Mouse (Mus musculus) CH12.LX (cell line): ENCODE measurements at regions not wholly inside any gene's neighbourhood (a gene's known extent, or its start where the extent isn't known, plus 50 kb on each side); places are given as distances from the start of the nearest gene placed in this dataset.

Experiments used
- DNase-seq: peaks from one replicate; pipeline ENCODE4 v3.0.0-alpha.2; 2013; ENCODE audit errors: extremely low read depth
- H3K27ac ChIP-seq: 2 replicates; pipeline ENCODE4 v1.5.1; 2012; ENCODE audit warnings: low read depth, mild to moderate bottlenecking, control low read depth, moderate library complexity; ENCODE audit not compliant: insufficient read depth
- H3K27me3 ChIP-seq: replicated peaks from 2 replicates; pipeline ENCODE3; 2012; ENCODE audit warnings: inconsistent platforms
- H3K36me3 ChIP-seq, 2 experiments: replicated peaks in 1 of 2; 2 replicates each; pipeline versions ENCODE3 to v1.6.1; 2012; ENCODE audit warnings: inconsistent platforms in 1 of 2, low read length in 1 of 2, mild to moderate bottlenecking in 1 of 2, mixed read lengths in 1 of 2, moderate library complexity in 1 of 2; ENCODE audit not compliant: control insufficient read depth in 1 of 2, insufficient read depth in 1 of 2
- H3K4me1 ChIP-seq, 2 experiments: 2 replicates each; pipeline ENCODE4 v1.6.1; 2012; ENCODE audit warnings: inconsistent platforms in 1 of 2, moderate library complexity in 1 of 2; ENCODE audit not compliant: insufficient read depth in 2 of 2, control insufficient read depth in 1 of 2
- H3K4me2 ChIP-seq: 2 replicates; pipeline ENCODE4 v1.6.1; 2012; ENCODE audit warnings: low read depth, mild to moderate bottlenecking, control low read depth; ENCODE audit not compliant: poor library complexity, insufficient read depth, severe bottlenecking
- H3K4me3 ChIP-seq, 3 experiments: fragments of 150-350 bp in 1 of 3; sonication (generic) in 1 of 3; replicated peaks in 1 of 3; 2 replicates each; pipeline versions ENCODE3 to v1.5.1; 2011 to 2012; ENCODE audit warnings: low read depth in 2 of 3, low read length in 2 of 3, mild to moderate bottlenecking in 2 of 3, moderate library complexity in 2 of 3, control low read depth in 1 of 3, improper control_type of control experiment in 1 of 3, inconsistent platforms in 1 of 3, mixed read lengths in 1 of 3; ENCODE audit not compliant: poor library complexity in 1 of 3
- H3K79me2 ChIP-seq: replicated peaks from 2 replicates; pipeline ENCODE4 v1.6.1; 2012; ENCODE audit warnings: mild to moderate bottlenecking, moderate library complexity; ENCODE audit not compliant: control insufficient read depth, poor library complexity, insufficient read depth, severe bottlenecking; ENCODE audit errors: extremely low read depth
- H3K9ac ChIP-seq: 2 replicates; pipeline ENCODE4 v1.6.1; 2012; ENCODE audit warnings: low read depth, mild to moderate bottlenecking, control low read depth, moderate library complexity; ENCODE audit not compliant: insufficient read depth
- H3K9me3 ChIP-seq: replicated peaks from 2 replicates; pipeline ENCODE3; 2012; ENCODE audit warnings: low read length, inconsistent platforms, mixed read lengths
- BHLHE40 ChIP-seq: IDR thresholded peaks from 2 replicates; pipeline ENCODE4 v1.6.1; 2011; ENCODE audit warnings: mild to moderate bottlenecking, low read depth, low read length, improper control_type of control experiment
- CHD1 ChIP-seq: IDR thresholded peaks from 2 replicates; pipeline ENCODE4 v1.6.1; 2012; ENCODE audit warnings: low read depth, low read length, improper control_type of control experiment, inconsistent platforms
- CHD2 ChIP-seq: IDR thresholded peaks from 2 replicates; pipeline ENCODE4 v1.6.1; 2011; ENCODE audit warnings: low read length, improper control_type of control experiment
- CTCF ChIP-seq, 2 experiments: IDR thresholded peaks in 1 of 2; conservative IDR thresholded peaks in 1 of 2; 2 replicates each; pipeline ENCODE4 v1.5.1; 2011 to 2012; ENCODE audit warnings: low read depth in 2 of 2, low read length in 2 of 2, improper control_type of control experiment in 1 of 2, inconsistent platforms in 1 of 2, mild to moderate bottlenecking in 1 of 2, moderate library complexity in 1 of 2
- E2F4 ChIP-seq: IDR thresholded peaks from 2 replicates; pipeline ENCODE4 v1.6.1; 2011; ENCODE audit warnings: low read depth, low read length, improper control_type of control experiment; ENCODE audit not compliant: insufficient replicate concordance
- ELF1 ChIP-seq: IDR thresholded peaks from 2 replicates; pipeline ENCODE4 v1.6.1; 2014; ENCODE audit warnings: low read depth, mild to moderate bottlenecking, inconsistent platforms, low read length, improper control_type of control experiment
- EP300 ChIP-seq: IDR thresholded peaks from 2 replicates; pipeline ENCODE4 v1.6.1; 2011; ENCODE audit warnings: low read length, improper control_type of control experiment
- GABPA ChIP-seq: IDR thresholded peaks from 2 replicates; pipeline ENCODE4 v1.6.1; 2012; ENCODE audit warnings: low read depth, low read length, improper control_type of control experiment, inconsistent platforms; ENCODE audit not compliant: insufficient replicate concordance
- HCFC1 ChIP-seq: IDR thresholded peaks from 2 replicates; pipeline ENCODE4 v1.6.1; 2012; ENCODE audit warnings: low read depth, mild to moderate bottlenecking, inconsistent platforms, low read length, improper control_type of control experiment
- JUND ChIP-seq: conservative IDR thresholded peaks from 2 replicates; pipeline ENCODE4 v1.6.1; 2011; ENCODE audit warnings: low read depth, low read length, improper control_type of control experiment
- KAT2A ChIP-seq: IDR thresholded peaks from 2 replicates; pipeline ENCODE4 v1.6.1; 2012; ENCODE audit warnings: low read length, improper control_type of control experiment, inconsistent platforms; ENCODE audit not compliant: insufficient replicate concordance
- MAFK ChIP-seq: IDR thresholded peaks from 2 replicates; pipeline ENCODE4 v1.6.1; 2011; ENCODE audit warnings: low read length, improper control_type of control experiment; ENCODE audit not compliant: insufficient replicate concordance
- MAX ChIP-seq: IDR thresholded peaks from 2 replicates; pipeline ENCODE4 v1.6.1; 2011; ENCODE audit warnings: low read length, improper control_type of control experiment
- MAZ ChIP-seq: IDR thresholded peaks from 2 replicates; pipeline ENCODE4 v1.6.1; 2012; ENCODE audit warnings: low read depth, mild to moderate bottlenecking, inconsistent platforms, low read length, improper control_type of control experiment, moderate library complexity
- MEF2A ChIP-seq: IDR thresholded peaks from 2 replicates; pipeline ENCODE4 v1.6.1; 2014; ENCODE audit warnings: low read depth, mild to moderate bottlenecking, inconsistent platforms, low read length, improper control_type of control experiment, borderline replicate concordance
- MXI1 ChIP-seq: IDR thresholded peaks from 2 replicates; pipeline ENCODE4 v1.6.1; 2011; ENCODE audit warnings: mild to moderate bottlenecking, low read depth, low read length, improper control_type of control experiment
- MYC ChIP-seq: IDR thresholded peaks from 2 replicates; pipeline ENCODE4 v1.6.1; 2011; ENCODE audit warnings: low read depth, mild to moderate bottlenecking, improper control_type of control experiment, low read length
- NELFE ChIP-seq: IDR thresholded peaks from 2 replicates; pipeline ENCODE4 v1.6.1; 2011; ENCODE audit warnings: low read depth, low read length, improper control_type of control experiment
- NRF1 ChIP-seq: IDR thresholded peaks from 2 replicates; pipeline ENCODE4 v1.6.1; 2014; ENCODE audit warnings: low read depth, mild to moderate bottlenecking, inconsistent platforms, low read length, improper control_type of control experiment, moderate library complexity
- PAX5 ChIP-seq: IDR thresholded peaks from 2 replicates; pipeline ENCODE4 v1.6.1; 2012; ENCODE audit warnings: low read length, inconsistent platforms, mixed read lengths
- POLR2A ChIP-seq: IDR thresholded peaks from 2 replicates; pipeline ENCODE4 v1.6.1; 2011; ENCODE audit warnings: low read depth, mild to moderate bottlenecking, improper control_type of control experiment, low read length
- RAD21 ChIP-seq: IDR thresholded peaks from 2 replicates; pipeline ENCODE4 v1.6.1; 2011; ENCODE audit warnings: low read depth, mild to moderate bottlenecking, low read length, improper control_type of control experiment, moderate library complexity
- RCOR1 ChIP-seq: conservative IDR thresholded peaks from 2 replicates; pipeline ENCODE4 v1.6.1; 2012; ENCODE audit warnings: low read depth, mild to moderate bottlenecking, inconsistent platforms, low read length, improper control_type of control experiment
- SIN3A ChIP-seq: IDR thresholded peaks from 2 replicates; pipeline ENCODE4 v1.6.1; 2012; ENCODE audit warnings: low read length, improper control_type of control experiment, inconsistent platforms
- SMC3 ChIP-seq: IDR thresholded peaks from 2 replicates; pipeline ENCODE4 v1.6.1; 2011; ENCODE audit warnings: low read depth, low read length, improper control_type of control experiment
- TBP ChIP-seq: conservative IDR thresholded peaks from 2 replicates; pipeline ENCODE4 v1.6.1; 2011; ENCODE audit warnings: low read depth, low read length, improper control_type of control experiment
- TCF12 ChIP-seq: IDR thresholded peaks from 2 replicates; pipeline ENCODE4 v1.6.1; 2014; ENCODE audit warnings: low read depth, mild to moderate bottlenecking, inconsistent platforms, low read length, improper control_type of control experiment
- UBTF ChIP-seq: IDR thresholded peaks from 2 replicates; pipeline ENCODE4 v1.6.1; 2012; ENCODE audit warnings: low read depth, mild to moderate bottlenecking, inconsistent platforms, low read length, improper control_type of control experiment, moderate library complexity
- USF1 ChIP-seq: IDR thresholded peaks from 2 replicates; pipeline ENCODE4 v1.6.1; 2014; ENCODE audit warnings: low read depth, mild to moderate bottlenecking, inconsistent platforms, low read length, improper control_type of control experiment
- USF2 ChIP-seq: conservative IDR thresholded peaks from 2 replicates; pipeline ENCODE4 v1.6.1; 2011; ENCODE audit warnings: low read depth, low read length, improper control_type of control experiment
- ZC3H11A ChIP-seq: IDR thresholded peaks from 2 replicates; pipeline ENCODE4 v1.6.1; 2012; ENCODE audit warnings: low read depth, mild to moderate bottlenecking, inconsistent platforms, low read length, improper control_type of control experiment
- ZKSCAN1 ChIP-seq: IDR thresholded peaks from 2 replicates; pipeline ENCODE4 v1.6.1; 2012; ENCODE audit warnings: low read depth, inconsistent platforms, low read length, improper control_type of control experiment, borderline replicate concordance
- ZMIZ1 ChIP-seq: IDR thresholded peaks from 2 replicates; pipeline ENCODE4 v1.6.1; 2012; ENCODE audit warnings: low read depth, mild to moderate bottlenecking, inconsistent platforms, low read length, improper control_type of control experiment
- ZNF384 ChIP-seq: IDR thresholded peaks from 2 replicates; pipeline ENCODE4 v1.6.1; 2012; ENCODE audit warnings: low read depth, low read length, improper control_type of control experiment, inconsistent platforms
- dilution Hi-C: fragments of 300-500 bp; cut with MboI; formaldehyde crosslinking; loops from 2 replicates; pipeline ENCODE4 v1.14.3; 2020; ENCODE audit warnings: low sequenced_read_pairs; ENCODE audit not compliant: extremely low pct_unique_long_range_greater_than_20kb, extremely low pct_ligation_motif_present
- in situ Hi-C: fragments of 300-500 bp; cut with MboI; formaldehyde crosslinking; loops from 3 replicates; pipeline ENCODE4 v1.14.3; 2019; ENCODE audit warnings: low sequenced_read_pairs, low pct_ligation_motif_present, low pct_unique_long_range_greater_than_20kb, mixed read lengths

GRCm38 (mm10) chr11:90088473-90088872 is 58.3 kb downstream of the Tmem100 start:
- in situ Hi-C loops (no loop called here), dilution Hi-C loops (no loop called here)
- no peaks in the 10 kb centered on the region for H3K9me3 ChIP-seq
- TF ChIP-seq PAX5, result no peak
- TF ChIP-seq KAT2A, result no peak
- no peak for TF ChIP-seq GABPA
- no peak for TF ChIP-seq USF2
- no peak for TF ChIP-seq SIN3A
- no peak for TF ChIP-seq ZC3H11A
- TF ChIP-seq POLR2A, result no peak
- H3K9ac ChIP-seq, result peak overlapping the region; percentile 35; the same call in 1 of the 2 replicates
- H3K4me2 ChIP-seq, result peak overlapping the region; percentile 90
- no peak overlapping the region for H3K27ac ChIP-seq
- H3K4me3 ChIP-seq, result peak overlapping the region in 2 of 3 experiments; percentile 6 to 12
- DNase-seq, result peak; percentile 5
- peaks cover 0 to 13% of the 10 kb centered on the region in 2 experiments; a peak in 3 of 4 replicates for H3K4me1 ChIP-seq
- H3K27me3 ChIP-seq, result no peaks in the 10 kb centered on the region
- no peaks in the 10 kb centered on the region for H3K79me2 ChIP-seq
- H3K36me3 ChIP-seq, result no peaks in the 10 kb centered on the region

DNA sequence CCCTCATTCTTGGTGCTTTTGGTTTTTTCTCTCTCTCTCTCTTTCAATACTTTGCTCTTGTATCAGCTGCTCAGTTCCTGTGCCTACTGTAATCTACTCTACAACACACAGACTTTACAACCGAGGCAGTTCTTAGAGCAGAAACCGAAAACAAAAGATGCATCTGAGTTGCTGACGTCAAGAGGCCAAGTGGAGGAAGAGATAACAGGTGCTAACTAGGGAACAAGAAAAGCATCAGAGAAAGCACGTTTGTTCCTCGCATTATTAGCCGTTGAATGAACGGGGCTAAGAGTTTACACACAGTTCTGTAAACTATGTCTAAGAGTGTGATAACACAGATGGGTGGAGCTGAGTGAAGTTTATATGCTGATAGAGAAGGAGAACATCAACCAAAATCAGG is 63.9 kb downstream of the Tmem100 start:
- Histone ChIP-seq H3K9ac (no peak overlapping the region), H3K79me2 (no peaks in the 10 kb centered on the region), H3K27me3 (no peaks in the 10 kb centered on the region), H3K4me1 (peaks cover 8 to 21% of the 10 kb centered on the region in 2 experiments; a peak in 3 of 4 replicates), H3K36me3 (no peaks in the 10 kb centered on the region), H3K27ac (no peak overlapping the region), H3K4me2 (peak overlapping the region; percentile 84), H3K4me3 (no peak overlapping the region), H3K9me3 (no peaks in the 10 kb centered on the region)
- peak; percentile 51 for DNase-seq
- in situ Hi-C loops, result no loop called here
- dilution Hi-C loops, result no loop called here
- no peak for TF ChIP-seq USF2
- no peak for TF ChIP-seq NRF1
- no peak for TF ChIP-seq SMC3
- no peak for TF ChIP-seq E2F4
- peak; percentile 64 for TF ChIP-seq BHLHE40
- peak; percentile 20; the same call in 1 of the 2 replicates for TF ChIP-seq ELF1
- TF ChIP-seq MYC, result no peak
- no peak for TF ChIP-seq ZMIZ1
- TF ChIP-seq CTCF (conservative IDR thresholded peaks at IDR 0.05 in 1 of 2, IDR thresholded peaks at IDR 0.05 in 1 of 2; ENCODE audit: low read depth in 2 of 2, low read length in 2 of 2), result no peak
- TF ChIP-seq CHD1, result no peak
- TF ChIP-seq RAD21, result no peak
- no peak for TF ChIP-seq MAFK
- no peak for TF ChIP-seq PAX5
- TF ChIP-seq ZNF384, result no peak
- TF ChIP-seq MAZ, result no peak
- TF ChIP-seq MEF2A, result peak; percentile 66; the same call in 1 of the 2 replicates
- TF ChIP-seq JUND, result no peak
- no peak for TF ChIP-seq NELFE
- no peak for TF ChIP-seq UBTF
- no peak for TF ChIP-seq KAT2A
- peak; percentile 14; the same call in 1 of the 2 replicates for TF ChIP-seq HCFC1
- TF ChIP-seq CHD2, result no peak
- TF ChIP-seq MAX, result no peak; the same call in 1 of the 2 replicates
- TF ChIP-seq TBP, result 0 out of 2 replicates have a peak, but pooled peaks have one; percentile 9
- no peak for TF ChIP-seq POLR2A
- no peak for TF ChIP-seq USF1
- TF ChIP-seq RCOR1, result no peak; the same call in 1 of the 2 replicates
- peak; percentile 74 for TF ChIP-seq EP300
- no peak for TF ChIP-seq ZKSCAN1
- peak; percentile 70 for TF ChIP-seq TCF12
- 0 out of 2 replicates have a peak, but pooled peaks have one; percentile 28 for TF ChIP-seq MXI1
